Mouse (Mus musculus) lung, adult 18-20 months (tissue): ENCODE measurements around the gene Bfsp1.

ENCODE experiments used
- DNase-seq, 2 experiments: peaks; one replicate each; pipeline ENCODE4 v3.0.0; 2022; ENCODE audit warnings: mixed read lengths in 2 of 2

The Bfsp1 gene

GRCm38 (mm10) chr2:143853447-143853846 lies 9.5 kb downstream of the Bfsp1 start:
- peak; percentile 35 to 69 for DNase-seq

GRCm38 (mm10) chr2:143852295-143853275 lies 10.4 kb downstream of the Bfsp1 start:
- DNase-seq = peak in 1 of 2 experiments; percentile 33

- no peak for DNase-seq
These were observed 11.4 kb downstream of the Bfsp1 start for GRCm38 (mm10) chr2:143851354-143852221.

GRCm38 (mm10) chr2:143847291-143847690 lies 15.7 kb downstream of the Bfsp1 start:
- no peak for DNase-seq

GRCm38 (mm10) chr2:143846799-143847198 lies 16.2 kb downstream of the Bfsp1 start:
- peak; percentile 85 to 90 for DNase-seq

- DNase-seq = no peak
These were observed 18.2 kb downstream of the Bfsp1 start for GRCm38 (mm10) chr2:143844779-143845178.

- DNase-seq = no peak
These were observed 21.4 kb downstream of the Bfsp1 start for GRCm38 (mm10) chr2:143841536-143841935.

- DNase-seq = no peak
These were observed 22.1 kb downstream of the Bfsp1 start for GRCm38 (mm10) chr2:143840895-143841294.

- no peak for DNase-seq
These were observed 23.5 kb downstream of the Bfsp1 start for GRCm38 (mm10) chr2:143839458-143839857.

- peak; percentile 83 to 87 for DNase-seq
These were observed 24.3 kb downstream of the Bfsp1 start for GRCm38 (mm10) chr2:143838698-143839097.

GRCm38 (mm10) chr2:143837291-143837701 lies 25.7 kb downstream of the Bfsp1 start:
- peak; percentile 66 to 75 for DNase-seq

GRCm38 (mm10) chr2:143835820-143836219 lies 27.2 kb downstream of the Bfsp1 start:
- no peak for DNase-seq

GRCm38 (mm10) chr2:143834082-143834481 lies 28.9 kb downstream of the Bfsp1 start:
- DNase-seq = peak in 1 of 2 experiments; percentile 16

- DNase-seq = no peak
These were observed 30.3 kb downstream of the Bfsp1 start for GRCm38 (mm10) chr2:143832721-143833120.

- DNase-seq = no peak
These were observed 31.3 kb downstream of the Bfsp1 start for GRCm38 (mm10) chr2:143831645-143832044.

GRCm38 (mm10) chr2:143813461-143813860 lies 49.5 kb downstream of the Bfsp1 start:
- DNase-seq = no peak

- no peak for DNase-seq
These were observed 50.7 kb downstream of the Bfsp1 start for GRCm38 (mm10) chr2:143812262-143812661.

GRCm38 (mm10) chr2:143808789-143809188 lies 54.2 kb downstream of the Bfsp1 start:
- DNase-seq = peak in 1 of 2 experiments; percentile 12

- DNase-seq = peak; percentile 78 to 84
These were observed 55.9 kb downstream of the Bfsp1 start for GRCm38 (mm10) chr2:143806924-143807664.

GRCm38 (mm10) chr2:143806140-143806923 lies 56.6 kb downstream of the Bfsp1 start:
- peak; percentile 61 to 78 for DNase-seq

GRCm38 (mm10) chr2:143801097-143801496 lies 61.9 kb downstream of the Bfsp1 start:
- DNase-seq = no peak
